Mouse (Mus musculus): ENCODE measurements at regions not wholly inside any gene's neighbourhood (a gene's known extent, or its start where the extent isn't known, plus 50 kb on each side); places are given as distances from the start of the nearest gene placed in this dataset.
"Not testable (repeated sequence)": the region's sequence is repeated elsewhere in the genome, so short reads cannot be mapped to it uniquely, and the experiment has no call there.

DNA sequence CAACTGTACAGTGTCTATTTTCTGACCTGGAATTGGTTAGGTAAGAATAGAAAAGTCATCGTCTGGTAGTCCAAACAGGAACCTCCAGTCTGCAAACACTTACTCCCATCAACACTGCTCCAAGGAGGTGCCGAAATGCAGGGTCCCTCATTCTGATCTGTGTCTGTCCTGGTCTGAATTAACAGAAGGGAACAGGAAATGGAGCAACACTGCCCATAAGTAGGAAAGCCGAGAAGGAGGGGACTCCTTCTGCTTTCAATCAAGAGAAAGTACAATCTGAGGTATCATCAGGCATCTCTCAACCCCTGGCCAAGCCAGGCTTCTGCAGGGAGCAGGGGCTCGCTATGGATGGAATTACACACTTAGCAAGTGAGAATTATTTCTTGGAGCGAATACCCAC lies 562.4 kb upstream of the 2610301B20Rik start:
- no peak for DNase-seq (ENCODE audit: low read depth, low spot score)

DNA sequence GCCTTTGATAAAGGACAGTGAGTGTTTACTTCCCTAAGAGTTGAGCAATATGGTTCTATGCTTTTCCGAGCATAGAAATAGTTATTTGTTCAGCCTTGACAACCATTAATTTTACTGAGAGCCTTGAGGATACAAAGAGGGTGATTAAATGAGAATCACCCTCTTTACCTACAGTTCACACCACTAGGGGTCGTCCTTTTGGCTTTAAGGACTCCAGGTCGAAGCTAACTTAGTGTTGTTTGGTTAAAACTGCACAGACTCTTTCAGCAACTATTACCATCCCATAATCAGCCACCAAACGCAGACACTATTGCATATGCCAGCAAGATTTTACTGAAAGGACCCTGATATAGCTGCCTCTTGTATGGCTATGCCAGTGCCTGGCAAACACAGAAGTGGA lies 559.2 kb upstream of the 2610301B20Rik start:
- no peak for DNase-seq (ENCODE audit: low read depth, low spot score)

DNA sequence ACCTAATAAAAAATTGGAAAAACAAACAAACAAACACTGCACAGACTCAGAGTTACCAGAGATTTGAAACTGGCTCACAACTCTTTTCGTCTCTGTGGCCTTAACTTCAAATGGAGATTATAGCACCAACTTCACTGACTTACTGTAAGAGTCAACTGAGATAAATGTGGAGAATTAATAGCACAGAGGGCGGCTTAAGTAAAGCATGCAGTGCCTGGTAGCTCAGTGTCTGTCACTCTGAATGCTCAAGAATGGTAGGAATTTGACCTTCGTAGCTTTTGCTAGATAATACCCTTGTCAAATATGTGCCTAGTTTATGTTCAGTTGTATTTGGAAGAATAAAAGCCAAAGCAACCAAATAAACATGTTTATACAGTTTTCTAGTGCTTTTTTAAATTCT lies 558.4 kb upstream of the 2610301B20Rik start:
- no peak for DNase-seq (ENCODE audit: low read depth, low spot score)

DNA sequence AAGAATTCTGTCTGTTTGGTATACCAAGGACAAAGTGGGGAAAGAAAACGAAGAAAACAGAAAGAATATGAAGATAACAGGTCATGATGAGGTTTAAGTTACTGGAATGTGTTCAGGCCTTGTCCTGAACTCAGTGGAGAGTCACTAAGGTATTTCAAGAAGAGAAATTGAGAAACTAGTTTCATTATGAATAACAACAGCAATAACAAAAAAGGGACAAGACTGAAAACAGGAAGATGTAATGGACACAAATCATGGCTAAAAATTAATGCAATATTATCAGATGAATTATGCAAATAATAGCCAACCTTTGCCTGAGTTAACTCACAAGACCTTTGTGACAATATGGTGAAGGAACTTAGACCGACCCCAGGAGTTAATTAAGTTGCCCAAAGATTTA lies 530.2 kb upstream of the 2610301B20Rik start:
- no peak for DNase-seq (ENCODE audit: low read depth, low spot score)

DNA sequence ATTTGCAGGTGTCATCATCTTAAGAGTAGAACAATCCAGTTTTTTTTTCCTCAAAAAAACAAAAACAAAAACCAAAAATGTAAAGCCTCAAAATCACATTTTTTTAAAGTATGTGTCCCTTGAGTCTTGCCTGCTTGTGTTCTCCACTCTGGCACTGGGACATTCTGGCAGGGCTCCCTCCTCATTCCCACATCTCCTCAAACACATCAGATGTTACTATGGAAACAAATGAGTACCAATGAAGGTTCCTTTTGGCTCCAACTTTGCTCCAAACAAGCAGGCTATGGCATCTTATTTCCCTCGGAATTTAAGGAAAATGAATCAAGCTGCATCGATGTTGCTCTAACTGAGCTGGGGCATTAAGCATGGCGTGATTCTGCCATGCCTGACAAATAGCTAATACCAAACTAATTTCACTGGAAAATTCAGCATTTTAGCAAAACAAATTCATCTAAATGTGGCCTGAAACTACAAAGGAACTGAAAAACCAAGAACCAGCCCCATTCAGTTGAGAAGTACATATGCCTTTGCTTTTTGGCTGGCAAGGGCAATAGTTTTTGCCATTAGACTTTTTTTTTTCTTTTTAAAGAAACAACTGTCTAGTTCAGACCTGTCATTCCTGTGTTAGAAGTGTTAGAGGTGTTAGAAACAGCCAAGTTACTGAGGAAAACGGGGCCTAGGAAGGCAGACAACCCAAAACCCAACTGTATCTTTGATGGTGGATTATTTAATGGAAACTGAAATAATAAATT lies 522.2 kb upstream of the 2610301B20Rik start:
- no peak for DNase-seq (ENCODE audit: low read depth, low spot score)

DNA sequence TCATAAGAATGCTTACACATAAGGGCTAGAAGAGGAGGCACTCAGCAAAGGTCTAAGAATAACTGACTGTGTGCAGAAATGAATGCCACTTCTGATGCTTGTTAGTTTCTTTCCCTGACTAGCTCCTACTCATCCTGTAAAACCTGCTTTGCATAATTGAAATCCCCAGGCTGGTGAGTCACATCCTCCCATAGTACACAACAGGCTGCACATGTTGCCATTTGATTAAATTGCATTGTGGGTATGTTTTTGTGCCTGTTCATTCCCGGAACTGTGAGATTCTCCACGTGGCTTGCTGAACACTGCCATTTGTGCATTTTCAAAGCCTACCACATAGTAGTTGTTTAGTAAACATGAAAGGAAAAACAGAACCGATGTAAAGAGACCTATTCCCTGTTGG lies 516.7 kb upstream of the 2610301B20Rik start:
- no peak for DNase-seq (ENCODE audit: low read depth, low spot score)

DNA sequence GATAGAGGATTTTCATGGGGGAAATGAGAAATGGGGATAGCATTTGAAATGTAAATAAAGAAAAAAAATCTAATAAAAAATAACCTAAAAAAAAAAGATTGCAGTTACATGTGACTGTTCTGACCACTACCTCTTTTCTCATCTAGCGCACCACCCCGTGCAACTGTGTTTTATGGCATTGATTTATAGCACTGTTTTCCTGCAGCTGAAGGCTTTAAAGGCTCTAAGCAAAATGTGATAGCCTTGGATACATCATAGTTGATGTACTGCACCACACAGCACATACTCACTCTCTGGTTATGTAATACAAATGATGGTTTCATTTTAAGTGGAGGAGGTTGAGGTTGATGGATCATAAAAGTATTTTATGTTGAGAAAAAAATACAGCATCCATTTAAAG lies 484.5 kb upstream of the 2610301B20Rik start:
- DNase-seq (ENCODE audit: low read depth, low spot score) = no peak

DNA sequence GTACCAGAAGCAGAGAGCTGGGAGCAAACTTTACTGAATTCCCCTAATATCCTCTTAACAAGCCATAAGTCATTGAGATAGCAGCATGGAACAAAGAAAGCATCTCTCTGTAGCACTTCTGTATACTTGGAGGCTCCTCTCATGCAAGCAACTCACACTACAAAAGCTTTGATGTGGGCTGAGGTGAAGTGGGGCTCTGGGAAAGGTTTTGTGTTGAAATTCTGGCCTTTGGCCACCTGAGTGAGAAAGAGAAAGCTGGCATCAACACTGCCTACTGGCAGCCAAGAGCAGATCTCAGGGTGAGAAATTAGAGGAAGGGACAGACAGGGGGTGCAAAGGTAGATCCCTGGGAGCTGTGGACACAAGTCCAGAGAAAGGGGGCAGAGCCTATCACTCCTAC lies 477.0 kb upstream of the 2610301B20Rik start:
- DNase-seq (ENCODE audit: low read depth, low spot score) = no peak

DNA sequence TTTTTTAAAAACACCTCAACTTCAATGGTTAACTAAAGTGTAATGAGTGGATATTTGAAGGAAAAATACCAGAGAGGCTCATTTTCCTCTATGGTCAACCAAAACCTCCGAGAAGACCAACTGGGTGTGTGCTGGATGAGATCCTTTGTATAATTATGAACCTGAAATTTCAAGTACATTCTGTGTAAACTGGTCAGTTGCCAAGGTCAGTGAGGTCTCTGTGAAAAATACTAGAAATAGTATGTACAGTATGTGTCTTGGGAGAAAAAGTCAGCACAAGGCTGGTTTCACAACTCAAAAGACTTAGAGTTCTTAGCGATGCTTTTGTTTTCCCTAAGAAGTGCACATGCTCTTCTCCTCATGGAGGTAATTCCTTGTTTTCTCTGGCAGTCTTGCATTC lies 476.2 kb upstream of the 2610301B20Rik start:
- no peak for DNase-seq (ENCODE audit: low read depth, low spot score)

DNA sequence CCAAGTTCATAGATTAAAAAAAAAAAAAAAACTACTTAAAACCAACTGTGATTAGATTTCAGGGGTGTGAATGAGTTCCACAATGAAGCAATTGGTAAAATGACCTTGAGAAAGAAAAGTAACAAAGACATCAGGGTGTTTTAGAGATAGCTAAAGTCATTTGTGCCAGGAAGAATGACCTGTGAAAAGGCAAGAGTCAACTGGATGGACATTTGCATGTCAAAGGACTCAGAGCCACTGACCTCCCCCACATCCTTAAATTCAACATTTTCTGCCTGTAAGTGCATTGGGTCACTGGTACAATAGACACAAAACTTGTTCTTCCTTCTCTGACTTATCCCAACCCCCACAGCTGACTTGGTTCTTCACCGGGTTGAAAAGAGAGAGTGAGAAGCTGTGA lies 474.6 kb upstream of the 2610301B20Rik start:
- DNase-seq (ENCODE audit: low read depth, low spot score) = peak; percentile 33

DNA sequence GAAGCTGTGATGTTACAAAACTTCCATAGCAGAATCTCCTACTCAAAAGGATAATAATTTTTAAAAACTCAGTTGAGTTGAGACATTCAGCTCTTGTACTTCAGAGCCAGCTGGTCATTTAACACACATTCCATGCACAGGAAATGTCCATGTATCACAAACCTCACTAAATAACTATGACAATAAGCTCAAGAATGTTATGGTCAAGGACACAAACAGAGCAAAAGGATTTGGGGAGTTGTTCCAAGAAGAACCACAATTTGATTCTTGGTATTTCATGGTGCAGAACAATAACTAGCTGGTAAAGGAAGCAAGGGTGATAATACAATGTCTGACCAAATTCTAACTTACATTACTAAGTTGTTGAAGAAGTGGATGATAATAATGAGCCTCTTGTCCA lies 471.4 kb upstream of the 2610301B20Rik start:
- DNase-seq (ENCODE audit: low read depth, low spot score) = no peak

DNA sequence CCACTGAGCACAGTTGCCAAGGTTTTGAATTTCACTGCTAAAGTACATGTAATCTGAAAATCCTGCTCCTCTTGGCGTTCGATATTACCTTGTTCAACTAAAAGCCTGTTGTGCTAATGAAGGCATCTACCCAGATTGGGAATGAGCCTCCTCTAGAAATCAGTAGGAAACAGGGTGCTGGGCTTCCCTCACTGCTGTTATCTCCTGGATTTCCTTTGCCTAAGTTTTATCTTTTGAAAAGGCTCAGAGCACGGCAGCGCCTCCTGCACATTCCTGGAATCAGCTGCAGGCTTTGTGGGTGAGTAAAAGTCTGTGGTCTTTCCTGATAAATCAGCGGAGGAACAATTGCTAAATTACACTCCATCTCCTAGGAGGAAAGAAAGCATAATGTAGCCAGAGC lies 469.9 kb upstream of the 2610301B20Rik start:
- no peak for DNase-seq (ENCODE audit: low read depth, low spot score)

DNA sequence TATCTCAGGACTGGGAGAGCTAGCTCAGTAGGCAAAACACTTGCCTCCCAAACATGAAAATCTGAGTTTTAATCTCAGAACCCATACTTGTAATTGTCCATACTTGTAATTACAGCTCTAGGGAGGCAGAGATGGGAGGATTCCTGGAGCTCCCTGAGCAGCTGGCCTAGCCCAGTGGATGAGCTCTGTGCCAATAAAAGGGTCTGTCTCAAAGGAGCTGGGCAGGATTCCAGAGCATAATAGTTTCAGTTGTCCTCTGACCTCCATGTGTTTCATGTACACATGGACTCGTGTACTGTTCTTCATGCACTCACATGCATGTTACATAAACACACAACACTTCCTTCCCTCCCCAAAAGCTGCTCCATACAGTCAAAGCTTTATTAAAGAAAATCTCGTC lies 469.2 kb upstream of the 2610301B20Rik start:
- no peak for DNase-seq (ENCODE audit: low read depth, low spot score)

DNA sequence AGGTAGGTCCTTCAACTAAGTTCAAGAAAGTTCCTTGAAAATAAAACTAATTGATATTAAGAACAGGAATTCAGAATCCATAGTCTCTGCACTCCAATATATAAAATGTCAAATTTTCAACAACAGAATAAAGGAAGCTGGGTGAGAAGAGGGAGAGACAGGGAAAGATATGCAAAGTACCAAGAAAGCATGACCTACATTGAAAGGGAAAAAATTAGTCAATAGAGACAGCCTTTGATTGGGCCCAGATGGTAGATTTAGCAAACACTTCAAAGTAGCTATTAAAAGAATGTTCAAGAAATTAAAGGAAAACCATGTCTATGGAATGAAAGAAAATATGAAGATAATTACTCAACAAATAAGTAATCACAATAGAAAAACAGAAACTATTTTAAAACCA lies 460.0 kb upstream of the 2610301B20Rik start:
- DNase-seq (ENCODE audit: low read depth, low spot score) = no peak

DNA sequence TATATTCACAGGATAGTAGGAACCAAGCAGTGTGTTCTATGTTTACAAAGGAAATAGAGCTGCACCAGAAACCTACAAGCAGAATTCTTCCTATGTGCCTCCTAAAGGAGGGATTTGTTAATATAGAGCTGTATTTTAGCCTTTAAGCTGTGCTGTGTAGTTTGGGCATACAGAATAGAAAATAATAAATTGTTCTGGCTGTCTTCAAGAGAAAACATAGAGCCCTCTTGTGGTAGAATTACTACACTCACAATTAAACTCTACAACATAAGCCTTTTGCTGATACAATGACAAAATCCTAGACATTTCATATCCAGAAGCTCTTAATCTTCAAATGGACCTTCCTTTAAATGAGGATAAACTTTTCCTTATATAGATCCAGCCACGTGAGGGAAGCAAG lies 452.9 kb upstream of the 2610301B20Rik start:
- DNase-seq (ENCODE audit: low read depth, low spot score) = no peak

DNA sequence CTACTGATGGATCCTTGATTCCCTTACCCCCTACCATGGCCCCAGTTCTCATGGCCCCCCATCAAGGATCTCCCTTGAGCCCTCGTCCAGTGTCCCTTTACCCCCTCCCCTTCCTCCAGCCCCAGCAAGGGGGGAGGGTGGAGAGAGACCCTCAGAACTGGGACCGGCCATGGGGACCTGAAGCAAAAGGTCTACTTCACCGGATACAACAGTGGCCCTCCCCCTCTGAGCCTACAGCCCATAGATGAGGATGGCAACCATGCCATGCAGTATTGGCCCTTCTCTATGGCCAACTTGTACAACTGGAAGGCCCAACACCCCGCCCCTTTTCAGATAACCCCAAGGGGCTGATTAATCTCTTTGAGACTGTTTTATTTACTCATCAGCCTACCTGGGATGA lies 439.9 kb upstream of the 2610301B20Rik start:
- no peak for DNase-seq (ENCODE audit: low read depth, low spot score)

DNA sequence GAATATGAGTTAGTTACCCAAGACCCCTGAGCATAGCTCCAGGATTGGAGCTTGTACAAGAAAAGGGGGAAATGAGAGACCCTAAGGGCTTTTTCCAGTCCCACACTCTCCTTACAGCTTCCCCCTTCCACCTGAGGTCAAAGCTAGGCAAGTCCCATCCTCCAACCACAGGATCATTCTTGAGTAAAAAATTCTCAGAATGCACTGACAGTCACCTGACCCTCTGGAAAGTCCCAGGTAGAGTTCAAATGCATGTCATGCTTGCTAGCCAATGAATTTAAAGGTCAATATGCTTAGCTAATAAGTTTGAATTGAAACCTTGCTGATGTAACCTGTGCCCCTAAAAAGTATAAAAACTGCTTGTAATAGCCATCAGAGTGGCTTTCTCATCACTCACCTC lies 434.4 kb upstream of the 2610301B20Rik start:
- DNase-seq (ENCODE audit: low read depth, low spot score) = not testable (repeated sequence)

DNA sequence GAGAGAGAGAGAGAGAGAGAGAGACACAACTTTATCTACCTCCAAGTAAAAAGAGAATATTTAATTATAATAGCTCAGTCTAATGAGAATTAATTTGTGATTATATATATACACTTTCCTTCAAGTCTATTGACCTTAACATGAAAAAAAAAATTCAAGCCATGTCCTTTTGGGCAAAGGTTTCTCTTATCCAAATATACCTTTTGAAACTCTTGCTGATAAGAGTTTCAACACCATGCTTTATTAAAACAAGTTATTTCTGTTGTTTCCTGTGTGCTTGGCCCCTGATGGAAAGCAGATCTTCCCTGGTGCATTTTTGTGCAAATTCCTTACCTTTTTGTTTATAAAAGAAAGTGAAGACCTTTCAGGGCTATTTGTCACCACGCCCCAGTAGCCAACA lies 414.7 kb upstream of the 2610301B20Rik start:
- DNase-seq (ENCODE audit: low read depth, low spot score) = no peak

DNA sequence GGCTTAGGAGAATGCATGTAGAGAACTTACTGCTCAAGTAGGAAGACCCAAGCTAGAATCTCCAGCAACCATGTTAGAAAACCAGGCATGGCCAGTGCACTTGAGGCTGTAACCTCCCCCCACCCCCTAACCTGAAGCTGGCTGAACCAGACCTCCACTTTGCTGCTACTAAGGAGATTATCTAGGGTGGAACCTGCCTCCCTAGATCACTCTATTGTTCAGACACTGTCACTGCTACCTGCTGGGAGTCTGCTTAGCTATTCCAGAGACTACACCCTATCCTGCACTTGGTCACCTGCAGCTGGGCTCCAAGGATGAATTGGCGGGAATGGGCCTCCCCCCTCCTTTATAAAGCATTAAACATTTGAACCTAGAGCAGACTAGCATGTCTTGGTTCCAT lies 393.4 kb upstream of the 2610301B20Rik start:
- DNase-seq (ENCODE audit: low read depth, low spot score) = no peak

DNA sequence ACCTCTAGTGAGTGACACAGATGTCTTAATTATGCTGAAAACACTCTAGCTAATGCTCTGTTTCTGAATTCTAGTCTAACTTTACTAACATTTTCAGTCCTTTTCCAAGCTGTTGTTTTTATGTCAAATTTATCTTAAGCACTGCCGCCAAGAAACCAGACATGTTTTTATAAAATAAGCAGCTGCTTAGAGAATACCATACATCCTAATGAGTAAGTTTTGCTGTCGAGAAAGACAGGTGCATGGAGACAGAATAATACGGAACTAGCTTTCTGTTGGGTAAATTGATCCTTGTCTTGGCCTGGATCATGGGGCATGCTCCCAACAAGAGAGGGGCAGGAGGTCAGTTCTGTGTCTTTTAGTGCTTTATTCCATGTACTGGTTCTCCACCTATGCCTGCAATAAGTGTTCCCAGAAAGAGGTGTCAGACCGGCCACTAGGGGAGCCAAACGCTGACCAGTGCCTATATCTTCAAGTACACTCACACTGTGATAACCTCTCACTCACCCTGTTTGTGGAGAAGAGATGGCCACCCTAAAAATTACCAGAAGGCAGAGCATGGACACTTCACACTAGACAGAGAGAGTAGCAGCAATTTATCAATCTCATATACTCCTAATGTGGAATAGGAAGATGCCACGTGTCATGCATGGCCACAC lies 366.0 kb upstream of the 2610301B20Rik start:
- peak; percentile 3 for DNase-seq (ENCODE audit: low read depth, low spot score)

DNA sequence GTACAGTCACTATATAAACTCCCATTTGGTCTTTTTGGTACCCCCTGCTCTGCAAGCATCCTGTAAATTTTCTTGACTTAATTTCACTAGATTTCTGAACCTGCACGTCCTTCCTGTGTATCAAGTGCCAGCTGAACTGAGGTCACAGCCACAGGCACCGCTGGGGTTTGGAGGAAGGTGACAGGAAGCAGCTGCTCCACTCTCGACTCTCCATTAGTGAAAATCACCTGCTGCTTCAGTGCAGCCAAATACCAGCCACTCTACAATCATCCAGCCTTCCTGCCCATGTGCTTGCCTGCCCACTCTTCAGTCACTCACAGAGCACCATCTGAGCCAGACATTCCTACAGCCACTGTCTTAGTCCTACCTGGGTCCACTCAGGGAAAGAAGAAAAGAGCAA lies 364.3 kb upstream of the 2610301B20Rik start:
- no peak for DNase-seq (ENCODE audit: low read depth, low spot score)

DNA sequence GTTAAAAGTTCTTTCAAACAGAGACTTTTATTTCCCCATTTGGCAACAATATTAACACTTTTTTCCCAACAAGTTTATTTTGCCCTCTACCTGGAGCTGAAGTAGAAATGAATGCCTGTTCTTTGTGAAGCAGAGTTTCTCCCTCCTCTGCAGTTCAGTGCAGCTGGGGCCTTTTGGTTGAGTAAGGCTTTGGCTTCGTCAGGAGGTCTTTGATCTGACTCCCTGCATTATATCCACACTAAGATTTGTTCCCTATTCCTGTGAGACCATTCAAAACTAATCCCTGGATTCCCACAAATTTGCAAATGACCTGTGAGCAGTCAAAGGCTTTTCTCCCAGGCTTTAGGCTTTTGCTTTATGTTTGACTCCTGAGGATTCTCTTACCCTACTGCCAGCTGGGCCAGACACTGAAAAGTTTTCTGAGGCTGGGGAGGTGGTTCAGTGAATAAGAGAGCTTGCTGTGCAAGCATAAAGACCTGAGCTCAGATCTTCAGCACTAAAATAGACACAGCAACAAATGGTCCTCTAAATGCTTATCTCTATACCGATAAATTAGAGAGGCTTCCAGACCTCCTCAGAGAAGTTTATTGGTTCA lies 323.5 kb upstream of the 2610301B20Rik start:
- no peak for DNase-seq (ENCODE audit: low read depth, low spot score)

DNA sequence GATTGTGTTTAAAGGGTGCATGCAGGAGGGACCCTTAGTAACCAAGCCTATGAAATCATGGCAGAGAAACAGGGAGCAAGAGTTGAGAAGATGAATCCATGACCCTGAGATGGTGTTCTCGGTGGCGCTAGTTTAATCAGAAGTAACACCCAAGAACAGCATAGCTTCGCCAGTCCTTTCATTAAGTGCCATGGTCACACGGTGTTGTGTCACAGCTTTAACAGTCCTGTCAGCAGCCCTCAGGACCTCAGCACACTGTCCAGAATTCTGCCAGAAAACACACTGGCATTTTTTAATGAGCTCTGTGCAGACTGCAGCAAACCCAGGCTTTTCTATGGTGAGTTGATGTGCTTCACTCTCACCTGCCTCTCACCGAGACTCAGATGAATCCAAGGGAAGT lies 320.6 kb upstream of the 2610301B20Rik start:
- no peak for DNase-seq (ENCODE audit: low read depth, low spot score)

All from WW6 (cell line).